ENCODE assay signal across 8 mouse cellular contexts in the genomic region with DNA sequence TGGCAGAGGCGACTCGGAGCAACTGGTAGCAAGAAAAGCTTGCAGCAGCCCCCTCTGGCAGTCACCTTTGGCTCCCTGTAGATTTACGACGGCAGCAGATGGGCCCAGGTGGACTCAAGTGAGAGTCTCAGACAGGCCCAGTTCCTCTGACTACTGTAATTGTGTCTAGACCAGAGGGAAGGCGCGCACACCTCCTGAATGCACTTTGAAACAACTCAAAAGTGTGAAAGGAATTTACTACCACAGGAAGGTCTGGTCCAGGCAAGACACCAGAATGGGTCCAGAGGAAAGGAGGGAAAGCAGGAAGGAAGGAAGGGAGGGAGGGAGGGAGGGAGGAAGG.
DNase-seq lines count a peak whose midpoint lies in the region; ATAC-seq and TF ChIP-seq lines count a peak whose summit lies in the region.

No protein-coding gene starts in this region.

- H3K36me3 ChIP-seq in embryonic facial prominence, embryonic 15.5 days, result no peaks in the 10 kb centered on the region
- no peaks in the 10 kb centered on the region for H3K36me3 ChIP-seq in intestine, embryonic 15.5 days
- H3K36me3 ChIP-seq in myocyte (ENCODE audit: control insufficient read depth, insufficient read depth), result no peaks in the 10 kb centered on the region

- no peak overlapping the region for H3ac ChIP-seq in myocyte (ENCODE audit: control insufficient read depth, insufficient read length)

- no peaks in the 10 kb centered on the region for H3K9me3 ChIP-seq in embryonic facial prominence, embryonic 15.5 days (replicated peaks)
- no peaks in the 10 kb centered on the region for H3K9me3 ChIP-seq in intestine, embryonic 15.5 days

- WGBS in embryonic facial prominence, embryonic 15.5 days, result 19% methylated on average over 6 of the region's 6 CpGs
- WGBS in intestine, embryonic 15.5 days, result 17% methylated on average over 6 of the region's 6 CpGs

- no peak for TF ChIP-seq POLR2A in myocyte (IDR thresholded peaks at IDR 0.05; ENCODE audit: insufficient read length, low read depth)

- peak overlapping the region; percentile 45 for H3K4me3 ChIP-seq in layer of hippocampus, adult 2 months
- peak overlapping the region; percentile 16; the same call in 1 of the 2 replicates for H3K4me3 ChIP-seq in embryonic facial prominence, embryonic 15.5 days (replicated peaks)
- H3K4me3 ChIP-seq in intestine, embryonic 15.5 days (replicated peaks), result peak overlapping the region; percentile 25
- H3K4me3 ChIP-seq in myocyte, result no peak overlapping the region

- peak; percentile 20; the same call in 1 of the 2 replicates for ATAC-seq in embryonic facial prominence, embryonic 15.5 days (ENCODE audit: insufficient number of reproducible peaks, low FRiP score, low TSS enrichment, low read depth)
- peak; percentile 62 for ATAC-seq in intestine, embryonic 15.5 days

- no peaks in the 10 kb centered on the region for H3K27me3 ChIP-seq in embryonic facial prominence, embryonic 15.5 days
- no peaks in the 10 kb centered on the region for H3K27me3 ChIP-seq in intestine, embryonic 15.5 days (replicated peaks)
- no peaks in the 10 kb centered on the region for H3K27me3 ChIP-seq in myocyte (ENCODE audit: control insufficient read depth, insufficient read depth, insufficient read length)

- H3K79me2 ChIP-seq in myocyte (ENCODE audit: control insufficient read depth, insufficient read depth), result no peaks in the 10 kb centered on the region

- H3K27ac ChIP-seq in layer of hippocampus, adult 2 months, result peak overlapping the region; percentile 73
- H3K27ac ChIP-seq in embryonic facial prominence, embryonic 15.5 days (replicated peaks), result peak overlapping the region; percentile 39
- peak overlapping the region; percentile 73 for H3K27ac ChIP-seq in intestine, embryonic 15.5 days

- no peak for TF ChIP-seq CTCF in layer of hippocampus, adult 2 months (conservative IDR thresholded peaks at IDR 0.05)

- H3K4me2 ChIP-seq in embryonic facial prominence, embryonic 15.5 days (replicated peaks), result peak overlapping the region; percentile 43
- H3K4me2 ChIP-seq in intestine, embryonic 15.5 days (replicated peaks), result peak overlapping the region; percentile 69
- peak overlapping the region; percentile 36 for H3K4me2 ChIP-seq in myocyte (ENCODE audit: low read depth)

- H3K9ac ChIP-seq in embryonic facial prominence, embryonic 15.5 days, result no peak overlapping the region
- H3K9ac ChIP-seq in intestine, embryonic 15.5 days, result peak overlapping the region; percentile 26; the same call in 1 of the 2 replicates

- H3K4me1 ChIP-seq in embryonic facial prominence, embryonic 15.5 days, result peaks cover 26% of the 10 kb centered on the region
- peaks cover 19% of the 10 kb centered on the region for H3K4me1 ChIP-seq in intestine, embryonic 15.5 days (replicated peaks)

- DNase-seq in layer of hippocampus, adult 2 months (ENCODE audit: low spot score in 2 of 2), result no peak
- no peak for DNase-seq in layer of hippocampus, postnatal 25 days (ENCODE audit: extremely low spot score in 1 of 2, low spot score in 1 of 2)
- DNase-seq in adrenal gland, postnatal 25 days, result no peak
- no peak for DNase-seq in layer of hippocampus, adult 11-12 months (ENCODE audit: low spot score)
- no peak for DNase-seq in spleen, adult 12 weeks (ENCODE audit: low spot score)

TF ChIP-seq in myocyte, 11 proteins besides CTCF, POLR2A, EP300 and RAD21:
- peak in 1 of 3 experiments; percentile 34 for TF ChIP-seq MYOD1 (IDR thresholded peaks at IDR 0.05; ENCODE audit: control insufficient read depth in 1 of 3, insufficient read length in 2 of 3, low read depth in 2 of 3)
- no peak for TF ChIP-seq TCF3 (IDR thresholded peaks at IDR 0.05; ENCODE audit: insufficient read length, low read depth)
- TF ChIP-seq CEBPB (IDR thresholded peaks at IDR 0.05; ENCODE audit: insufficient read depth, poor library complexity, severe bottlenecking), result no peak
- TF ChIP-seq E2F4 (IDR thresholded peaks at IDR 0.05; ENCODE audit: insufficient read depth), result no peak
